Mouse (Mus musculus) lung, postnatal 0 days (tissue): Measurements from ENCODE around the gene Cbl.
A peak's percentile ranks its signal among the peaks of the same experiment; 100 is the strongest.

Experiments
- CTCF ChIP-seq: IDR thresholded peaks from 2 replicates; pipeline ENCODE4 v1.5.1; 2016; ENCODE audit warnings: antibody characterized with exemption, mild to moderate bottlenecking
- EP300 ChIP-seq: IDR thresholded peaks from 2 replicates; pipeline ENCODE4 v1.6.1; 2016; ENCODE audit warnings: antibody characterized with exemption, mild to moderate bottlenecking, control low read depth

DNA sequence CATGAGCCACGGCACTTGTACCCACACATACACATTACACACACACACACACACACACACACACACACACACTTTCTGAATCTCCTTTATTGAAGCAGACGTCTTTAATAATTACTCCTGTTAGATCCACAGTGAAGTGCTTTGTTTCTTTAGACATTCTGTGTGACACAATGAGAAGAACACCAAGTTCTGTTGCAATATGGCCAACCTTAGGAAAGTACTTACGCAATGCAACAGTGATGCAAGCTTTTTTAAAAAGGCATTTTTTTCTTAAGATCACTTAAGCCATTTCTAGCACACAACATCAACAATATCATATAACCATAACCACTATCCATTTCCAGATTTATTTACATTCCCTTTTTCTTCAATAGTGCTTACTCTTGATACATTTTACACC, 42.7 kb downstream of the Cbl start:
- no peak for TF ChIP-seq CTCF
- peak; percentile 88 for TF ChIP-seq EP300
